Mouse (Mus musculus): Measurements from ENCODE around the gene Osbpl10.

GRCm38 (mm10) chr9:115039245-115039644 lies 60.9 kb downstream of the Osbpl10 start:
- TF ChIP-seq CTCF (conservative IDR thresholded peaks at IDR 0.05; ENCODE audit: insufficient read depth, insufficient read length, low read depth, low read length): no peak
- no peak for TF ChIP-seq POLR2A (IDR thresholded peaks at IDR 0.05; ENCODE audit: low read depth, low read length)
